Mouse (Mus musculus): Measurements from ENCODE around the gene Gm37240.
A peak's percentile ranks its signal among the peaks of the same experiment; 100 is the strongest.

Gene Gm37240

GRCm38 (mm10) chr3:85185827-85186226 is 701.5 kb downstream of the Gm37240 start:
- no peak for DNase-seq (ENCODE audit: low spot score)

- DNase-seq (ENCODE audit: low spot score), result no peak
Observed at GRCm38 (mm10) chr3:85184916-85185315, 702.4 kb downstream of the Gm37240 start.

GRCm38 (mm10) chr3:85184151-85184550 is 703.2 kb downstream of the Gm37240 start:
- no peak for DNase-seq (ENCODE audit: low spot score)

DNA sequence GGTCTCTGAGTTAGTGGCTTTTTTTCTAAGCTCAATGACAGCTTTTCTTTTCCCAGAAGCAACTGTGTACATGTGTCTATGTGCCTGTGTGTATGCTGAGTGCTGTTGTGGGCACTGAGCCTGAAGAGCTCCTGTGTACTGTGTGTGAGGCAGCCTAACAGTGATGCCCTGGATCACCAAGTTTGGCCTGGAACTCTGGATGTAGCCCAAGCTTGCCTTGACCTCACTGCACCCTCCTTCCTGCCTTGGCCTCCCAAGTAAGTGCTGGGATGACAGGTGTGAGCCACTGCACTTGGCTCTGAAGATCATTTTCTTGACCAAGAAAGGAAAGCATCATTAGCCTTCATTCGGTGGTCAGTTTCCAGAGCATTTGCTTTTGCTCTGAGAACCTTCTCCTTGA is 710.6 kb downstream of the Gm37240 start:
- DNase-seq (ENCODE audit: low spot score), result no peak

- DNase-seq (ENCODE audit: low spot score), result peak; percentile 11
Observed at GRCm38 (mm10) chr3:85174542-85175469, 712.5 kb downstream of the Gm37240 start.

GRCm38 (mm10) chr3:85173441-85174071 is 713.8 kb downstream of the Gm37240 start:
- no peak for DNase-seq (ENCODE audit: low spot score)

GRCm38 (mm10) chr3:85172532-85172931 is 714.8 kb downstream of the Gm37240 start:
- no peak for DNase-seq (ENCODE audit: low spot score)

GRCm38 (mm10) chr3:85172096-85172495 is 715.2 kb downstream of the Gm37240 start:
- DNase-seq (ENCODE audit: low spot score), result no peak

DNA sequence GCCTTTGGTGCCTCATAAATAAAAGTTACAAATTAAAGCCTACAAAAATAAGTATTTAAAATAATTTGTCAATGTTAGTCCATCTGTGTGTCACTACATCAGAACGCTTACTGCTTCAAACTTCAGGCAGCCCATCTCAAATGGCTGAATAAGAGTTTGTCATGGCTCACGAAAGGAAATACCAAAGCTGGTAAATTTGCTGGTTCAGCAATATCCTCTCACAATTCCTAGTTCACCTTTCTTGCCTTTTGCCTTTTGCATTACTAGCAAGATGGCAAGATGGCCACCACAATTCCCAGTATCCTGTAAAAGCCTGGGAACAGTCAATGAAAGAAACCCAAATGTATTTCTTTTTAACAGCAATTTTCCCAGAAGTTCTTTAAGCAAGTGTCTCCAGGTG is 718.5 kb downstream of the Gm37240 start:
- DNase-seq (ENCODE audit: low spot score), result no peak

DNA sequence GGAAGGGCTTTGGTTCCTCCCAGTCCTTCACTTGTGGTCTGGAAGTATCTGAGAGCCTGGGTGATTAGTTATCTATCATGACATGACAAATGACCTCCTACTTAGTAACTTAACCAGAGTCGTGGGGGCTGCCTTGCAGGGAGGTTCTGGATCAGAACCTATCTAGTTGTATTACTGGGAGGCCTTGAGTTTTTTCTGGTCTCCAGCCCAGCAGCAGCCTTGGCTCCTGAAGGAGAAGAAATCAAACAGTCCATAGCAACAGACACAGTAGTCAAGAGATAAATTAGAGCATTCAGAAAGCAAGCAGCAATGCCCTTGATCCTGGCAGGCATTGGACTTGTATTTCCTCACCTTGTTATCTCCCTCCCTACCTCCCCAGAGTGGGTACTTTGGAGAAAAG is 722.4 kb downstream of the Gm37240 start:
- no peak for DNase-seq (ENCODE audit: low spot score)

DNA sequence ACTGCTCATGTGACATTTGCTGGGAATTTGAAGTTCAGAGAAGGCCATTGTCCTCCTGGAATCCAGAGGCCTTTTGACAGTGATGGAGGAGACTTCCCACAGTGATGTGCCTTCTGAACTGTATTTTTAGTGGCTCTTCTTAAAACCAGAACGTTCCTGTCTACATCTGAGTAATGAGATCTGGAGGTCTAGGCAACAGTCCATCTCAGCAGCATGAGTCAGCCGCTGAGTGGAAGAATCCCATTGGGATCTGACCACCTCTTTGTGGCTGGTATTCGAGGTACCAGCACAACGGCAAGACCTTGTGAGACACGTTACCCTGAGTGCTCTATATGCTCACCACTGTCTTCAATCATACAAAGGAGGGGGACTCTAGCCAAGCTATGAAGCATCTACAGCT is 723.9 kb downstream of the Gm37240 start:
- no peak for DNase-seq (ENCODE audit: low spot score)

DNA sequence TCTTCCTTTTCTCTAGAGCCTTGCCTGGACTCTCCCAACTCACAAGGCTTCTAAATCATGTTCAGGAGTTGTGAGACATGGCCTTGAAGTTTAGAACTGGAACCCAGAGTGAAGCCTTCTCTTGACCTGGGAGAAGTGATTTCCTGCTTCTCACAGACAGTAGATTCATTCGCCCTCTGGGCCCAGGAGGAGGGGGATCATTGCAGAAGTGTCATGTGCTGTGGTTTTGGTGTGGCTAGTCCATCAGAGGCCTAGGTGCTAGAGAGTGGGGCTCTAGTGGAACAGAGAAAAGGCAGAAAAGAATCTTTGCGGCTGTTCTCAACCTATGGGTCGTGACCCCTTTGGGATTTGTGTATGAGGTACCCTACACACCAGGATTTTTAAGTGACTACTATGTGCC is 724.9 kb downstream of the Gm37240 start:
- DNase-seq (ENCODE audit: low spot score), result no peak

DNA sequence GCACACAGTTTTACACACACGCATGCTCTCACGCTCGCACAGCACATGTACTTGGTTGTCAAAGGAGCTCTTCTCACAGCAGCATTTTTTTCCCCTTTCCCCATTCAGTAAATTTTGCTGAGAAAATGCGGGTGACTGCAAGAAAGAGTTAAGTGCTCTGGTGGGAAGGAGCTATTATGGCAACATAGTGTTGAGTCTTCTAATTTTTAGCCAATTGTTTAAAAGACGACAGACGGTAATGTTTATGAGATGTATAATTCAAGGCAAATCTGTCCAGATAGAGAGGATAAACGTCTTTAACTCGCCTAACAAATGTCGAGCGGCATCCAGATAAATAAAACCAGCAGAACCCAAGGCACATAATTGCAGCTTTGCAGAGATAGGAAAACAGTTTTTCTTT is 726.5 kb downstream of the Gm37240 start:
- DNase-seq (ENCODE audit: low spot score), result no peak

- no peak for DNase-seq (ENCODE audit: low spot score)
Observed at GRCm38 (mm10) chr3:85159631-85160030, 727.7 kb downstream of the Gm37240 start.

GRCm38 (mm10) chr3:85148816-85149215 is 738.5 kb downstream of the Gm37240 start:
- DNase-seq (ENCODE audit: low spot score), result no peak

DNA sequence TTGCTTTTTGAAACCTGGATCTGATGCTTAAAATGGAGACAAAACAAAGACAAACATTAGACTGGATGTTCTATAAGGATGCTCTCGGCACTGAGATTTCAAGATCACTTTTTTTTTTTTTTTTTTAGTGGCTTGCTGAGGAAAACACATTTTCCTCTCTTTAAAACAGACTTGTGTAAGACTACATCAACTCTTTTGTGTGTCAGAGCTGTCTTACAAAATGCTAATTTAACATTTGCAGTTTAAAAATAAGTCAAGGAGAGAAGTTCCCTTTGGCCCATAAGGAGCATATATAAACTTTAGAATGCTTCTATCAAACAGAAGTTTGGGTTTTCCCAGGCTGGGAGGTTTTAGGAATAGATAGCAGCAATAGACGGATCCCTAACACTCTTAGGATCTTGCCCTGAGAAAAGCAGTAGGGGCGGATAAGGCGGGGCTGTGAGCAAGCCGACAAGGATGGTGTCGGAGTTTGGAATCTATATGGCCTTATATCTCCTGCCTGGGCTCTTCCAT is 739.2 kb downstream of the Gm37240 start:
- DNase-seq (ENCODE audit: low spot score), result no peak

- DNase-seq (ENCODE audit: low spot score), result no peak
Observed at GRCm38 (mm10) chr3:85145568-85145967, 741.8 kb downstream of the Gm37240 start.

DNA sequence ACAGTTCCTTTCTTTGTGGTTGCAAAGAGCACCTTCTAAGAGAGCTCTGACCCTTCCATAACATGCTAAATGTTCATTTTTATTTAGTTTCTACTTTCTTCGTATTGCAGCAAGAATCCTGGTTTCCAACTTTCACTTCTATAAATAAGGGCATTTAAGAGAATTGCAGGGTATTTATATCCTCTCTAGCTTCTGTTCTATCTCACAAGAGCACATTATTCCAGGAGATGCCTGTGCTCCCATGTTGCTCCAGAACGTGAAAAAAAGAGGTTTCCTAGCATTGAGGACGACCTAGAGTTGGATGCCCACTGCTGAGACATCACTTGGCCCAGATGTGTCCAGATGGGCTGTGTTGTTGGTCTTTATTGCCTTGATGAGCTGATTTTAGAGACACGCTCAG is 742.2 kb downstream of the Gm37240 start:
- DNase-seq (ENCODE audit: low spot score), result no peak

DNA sequence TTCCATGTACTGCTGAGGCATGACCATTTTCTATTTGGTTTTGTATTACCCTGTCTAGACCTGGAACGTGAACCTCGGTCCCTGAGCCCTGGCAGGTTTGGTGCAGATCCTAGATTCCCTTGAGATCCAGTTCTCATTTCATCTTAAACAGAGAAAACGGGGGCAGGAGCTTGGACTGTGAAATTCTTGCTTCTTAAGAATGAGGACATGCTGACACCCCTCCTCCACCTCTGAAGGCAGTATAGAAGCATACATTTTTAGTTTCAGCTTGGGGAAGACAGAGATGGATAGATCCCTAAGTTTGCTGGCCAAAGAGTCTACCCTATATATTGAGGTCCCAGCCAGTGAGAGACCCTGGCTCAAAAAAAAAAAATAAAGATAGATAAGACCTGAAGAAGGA is 742.9 kb downstream of the Gm37240 start:
- no peak for DNase-seq (ENCODE audit: low spot score)

- no peak for DNase-seq (ENCODE audit: low spot score)
Observed at GRCm38 (mm10) chr3:85140488-85140887, 746.8 kb downstream of the Gm37240 start.

DNA sequence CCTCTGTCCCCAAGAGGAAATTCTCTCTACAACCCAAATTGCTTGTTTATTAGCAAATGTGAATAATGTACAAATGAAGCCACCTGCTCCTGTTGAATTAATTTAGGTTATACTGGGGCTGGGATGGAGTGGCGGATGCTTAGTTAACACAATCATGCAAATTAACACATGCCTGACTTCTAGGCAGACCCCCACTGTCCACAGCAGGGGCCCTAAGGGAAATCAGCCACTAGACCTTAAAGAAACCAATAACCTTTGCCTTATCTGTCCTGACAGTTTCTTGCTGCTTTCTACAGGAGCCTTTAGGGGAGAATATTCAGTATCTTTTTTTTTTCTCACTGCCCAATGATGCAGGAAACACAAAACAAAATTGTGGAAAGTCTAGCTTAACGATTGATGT is 748.9 kb downstream of the Gm37240 start:
- DNase-seq (ENCODE audit: low spot score), result no peak

DNA sequence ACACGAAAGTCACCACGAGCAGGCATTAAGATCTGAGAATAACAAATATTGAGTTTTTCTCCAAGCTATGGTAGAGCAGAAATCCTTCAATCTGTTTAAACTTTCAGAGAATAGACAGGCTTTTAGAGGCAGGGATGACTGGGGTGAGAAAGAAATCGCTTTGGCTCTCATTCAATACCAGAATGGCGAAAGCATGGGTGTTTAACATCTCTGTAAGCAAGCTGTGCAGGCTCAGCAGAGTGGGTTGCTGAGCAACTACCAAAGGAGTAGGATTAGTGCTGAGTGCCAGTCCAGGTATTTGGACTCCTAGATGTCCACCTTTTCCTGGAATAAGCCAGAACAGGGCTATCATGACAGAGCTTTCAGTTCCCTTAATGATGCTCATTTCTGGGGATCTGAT is 753.8 kb downstream of the Gm37240 start:
- DNase-seq (ENCODE audit: low spot score), result no peak

GRCm38 (mm10) chr3:85131878-85132277 is 755.4 kb downstream of the Gm37240 start:
- DNase-seq (ENCODE audit: low spot score), result no peak

Data from MN1 (cell line).